Mouse (Mus musculus) heart, embryonic 11.5 days (tissue): ENCODE data around the gene Peak1. TPM values are rescaled to one million over a fixed set of nuclear protein-coding genes. Genes with fewer than 3 reads are reported as not detected.
A peak's percentile ranks its signal among the peaks of the same experiment; 100 is the strongest.

Experiments
- ATAC-seq: fragments of 200-750 bp; cut with Nextera tagmentation; replicated peaks from 2 replicates; pipeline ENCODE4 v1.8.0; 2017; ENCODE audit warnings: moderate library complexity; ENCODE audit not compliant: insufficient number of reproducible peaks, low FRiP score, low TSS enrichment
- H3K27ac ChIP-seq: fragments of 300-500 bp; sonication (generic); 2 replicates; pipeline ENCODE4 v1.5.1; 2014; ENCODE audit warnings: mild to moderate bottlenecking, low read depth, low read length
- H3K27me3 ChIP-seq: fragments of 300-500 bp; sonication (generic); 2 replicates; pipeline ENCODE4 v1.6.1; 2014; ENCODE audit warnings: mild to moderate bottlenecking, low read length, mixed read lengths; ENCODE audit not compliant: control insufficient read depth, insufficient read depth
- H3K36me3 ChIP-seq: fragments of 300-500 bp; sonication (generic); 2 replicates; pipeline ENCODE4 v1.6.1; 2014; ENCODE audit warnings: mild to moderate bottlenecking, low read length, moderate library complexity, mixed read lengths; ENCODE audit not compliant: control insufficient read depth, insufficient read depth
- H3K4me1 ChIP-seq: fragments of 300-500 bp; sonication (generic); 2 replicates; pipeline ENCODE4 v1.6.1; 2014; ENCODE audit warnings: low read length; ENCODE audit not compliant: control insufficient read depth, insufficient read depth
- H3K4me2 ChIP-seq: fragments of 300-500 bp; sonication (generic); 2 replicates; pipeline ENCODE4 v1.6.1; 2014; ENCODE audit warnings: mild to moderate bottlenecking, moderate library complexity
- H3K4me3 ChIP-seq: fragments of 300-500 bp; sonication (generic); 2 replicates; pipeline ENCODE4 v1.5.1; 2014; ENCODE audit warnings: low read depth, low read length
- H3K9ac ChIP-seq: fragments of 300-500 bp; sonication (generic); 2 replicates; pipeline ENCODE4 v1.6.1; 2014; ENCODE audit warnings: mild to moderate bottlenecking, low read depth, low read length, moderate library complexity
- H3K9me3 ChIP-seq: fragments of 300-500 bp; sonication (generic); replicated peaks from 2 replicates; pipeline ENCODE4 v1.6.1; 2016; ENCODE audit warnings: low read length; ENCODE audit not compliant: control insufficient read depth
- WGBS: fragments of 180-500 bp; shearing (Covaris S2); extraction: QIAGEN DNeasy Blood & Tissue Kit; methylation state at CpG from one replicate; pipeline ENCODE4 v1.1.7; 2014; ENCODE audit not compliant: insufficient replicate concordance; 5-methylcytosine and 5-hydroxymethylcytosine counted together
- polyA plus RNA-seq: library from polyadenylated mRNA; unstranded; fragments of >200 nt; fragmentation: Nextera tagmentation; extraction: Ambion mirVana; gene quantifications from 2 replicates; pipeline ENCODE4 v1.2.1, GENCODE M21; 2014

The Peak1 gene
- polyA plus RNA-seq, 1 experiment from 2014 or later: 16.1 TPM

DNA sequence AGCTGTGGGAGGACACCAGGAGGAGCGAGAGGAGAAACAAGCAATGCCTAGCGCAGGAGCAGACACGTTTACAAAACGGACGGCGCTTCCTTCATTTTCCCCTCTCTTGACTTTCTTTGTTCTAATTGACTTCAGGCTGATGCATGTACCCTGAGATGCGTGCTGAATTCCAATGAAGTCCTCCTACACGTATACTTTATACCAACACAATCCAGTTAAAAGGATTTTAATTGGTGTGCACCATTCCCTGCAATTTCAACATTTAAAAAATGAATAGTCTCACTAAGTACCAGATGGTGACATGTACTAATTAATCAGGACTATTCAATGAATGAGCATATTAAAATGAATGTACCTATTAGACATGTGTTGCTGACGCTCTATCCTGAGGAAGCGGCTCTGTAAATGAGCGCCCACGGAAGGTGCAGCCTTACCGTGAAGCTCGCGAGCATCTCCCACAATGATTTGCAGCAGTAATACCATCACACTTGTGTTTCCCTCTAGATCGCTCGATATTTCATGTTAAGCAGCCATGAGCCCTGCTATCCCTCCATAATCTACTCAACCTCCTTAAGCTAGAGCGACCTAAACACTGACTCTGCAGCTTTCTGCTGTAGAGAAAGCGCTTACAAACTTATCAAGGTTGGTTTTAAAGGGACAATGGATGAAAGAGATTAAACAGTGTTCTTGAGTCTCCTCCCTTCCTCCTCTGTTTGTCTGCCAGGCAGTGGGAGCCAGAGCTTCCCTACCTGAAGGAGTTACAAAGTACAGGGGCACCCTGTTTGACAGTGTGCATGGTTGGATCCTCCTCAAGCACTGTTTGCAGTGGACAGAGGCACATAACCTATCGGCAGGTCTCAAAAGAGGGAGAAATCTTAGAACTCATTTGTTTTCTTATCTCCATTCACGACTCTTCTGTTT is 146.3 kb downstream of the Peak1 start:
- Histone ChIP-seq H3K4me1 (peaks cover 3% of the 10 kb centered on the region; the same call in 1 of the 2 replicates), H3K9ac (no peak overlapping the region), H3K27ac (no peak overlapping the region), H3K9me3 (no peaks in the 10 kb centered on the region), H3K36me3 (no peaks in the 10 kb centered on the region), H3K4me3 (no peak overlapping the region), H3K27me3 (no peaks in the 10 kb centered on the region), H3K4me2 (no peak overlapping the region)
- 81% methylated on average over 21 of the region's 21 CpGs for WGBS
- ATAC-seq: no peak

DNA sequence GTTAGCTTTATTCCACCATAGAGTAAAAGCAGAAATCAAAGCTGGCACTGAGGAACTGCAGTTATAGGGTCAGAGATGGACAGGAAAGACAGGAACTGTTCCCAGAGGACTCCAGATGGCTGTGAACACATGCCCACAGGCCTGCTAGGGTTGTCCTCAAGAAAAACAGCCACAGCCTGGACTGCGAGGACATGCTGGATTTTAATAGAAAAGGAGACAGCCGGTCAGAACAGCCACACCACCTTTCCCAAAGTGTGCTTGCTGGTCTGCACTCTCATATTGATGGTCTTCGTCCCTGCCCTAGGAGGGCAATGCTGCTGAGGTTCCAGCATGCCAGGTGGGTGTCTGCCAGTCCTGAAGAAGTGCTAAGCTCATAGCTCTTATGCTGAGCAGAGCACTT is 148.8 kb downstream of the Peak1 start:
- WGBS: 74% methylated on average over 3 of the region's 3 CpGs
- Histone ChIP-seq H3K4me2 (no peak overlapping the region), H3K4me3 (no peak overlapping the region), H3K4me1 (peaks cover 16% of the 10 kb centered on the region), H3K36me3 (no peaks in the 10 kb centered on the region), H3K9me3 (no peaks in the 10 kb centered on the region), H3K27me3 (no peaks in the 10 kb centered on the region), H3K27ac (no peak overlapping the region), H3K9ac (no peak overlapping the region)
- ATAC-seq: no peak

DNA sequence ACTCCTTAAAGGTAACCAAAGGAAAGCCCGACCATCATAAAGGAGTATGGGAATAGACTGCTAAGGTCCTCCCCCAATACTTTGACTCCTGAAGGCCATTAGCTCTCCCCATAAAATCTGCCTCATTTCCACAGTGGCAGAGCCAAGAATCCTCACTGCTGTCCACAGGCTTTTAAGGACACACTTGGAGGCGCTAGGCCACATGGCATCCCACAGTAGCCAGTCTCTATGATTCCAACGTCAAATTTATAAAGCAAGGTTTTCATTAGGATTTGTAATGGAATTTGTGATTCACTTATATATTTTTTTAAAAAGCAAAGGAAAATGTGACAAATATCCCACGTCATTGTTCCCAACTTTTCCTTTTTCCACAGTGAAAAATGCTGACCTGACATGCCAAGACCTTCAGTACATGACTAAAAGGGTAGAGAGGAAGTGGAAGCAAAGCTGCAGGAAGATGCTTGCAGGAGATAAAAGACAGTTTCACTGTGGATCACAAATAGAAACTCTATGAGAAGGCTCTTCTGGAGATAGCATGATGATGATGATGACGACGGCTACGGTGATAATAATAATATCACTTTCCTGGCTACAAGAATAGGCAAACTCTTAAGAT is 151.6 kb downstream of the Peak1 start:
- Histone ChIP-seq H3K27me3 (no peaks in the 10 kb centered on the region), H3K27ac (peak overlapping the region; percentile 50), H3K4me2 (no peak overlapping the region), H3K4me3 (no peak overlapping the region), H3K9me3 (no peaks in the 10 kb centered on the region), H3K9ac (no peak overlapping the region), H3K36me3 (no peaks in the 10 kb centered on the region), H3K4me1 (peaks cover 20% of the 10 kb centered on the region)
- 73% methylated on average over 7 of the region's 7 CpGs for WGBS
- ATAC-seq: no peak

DNA sequence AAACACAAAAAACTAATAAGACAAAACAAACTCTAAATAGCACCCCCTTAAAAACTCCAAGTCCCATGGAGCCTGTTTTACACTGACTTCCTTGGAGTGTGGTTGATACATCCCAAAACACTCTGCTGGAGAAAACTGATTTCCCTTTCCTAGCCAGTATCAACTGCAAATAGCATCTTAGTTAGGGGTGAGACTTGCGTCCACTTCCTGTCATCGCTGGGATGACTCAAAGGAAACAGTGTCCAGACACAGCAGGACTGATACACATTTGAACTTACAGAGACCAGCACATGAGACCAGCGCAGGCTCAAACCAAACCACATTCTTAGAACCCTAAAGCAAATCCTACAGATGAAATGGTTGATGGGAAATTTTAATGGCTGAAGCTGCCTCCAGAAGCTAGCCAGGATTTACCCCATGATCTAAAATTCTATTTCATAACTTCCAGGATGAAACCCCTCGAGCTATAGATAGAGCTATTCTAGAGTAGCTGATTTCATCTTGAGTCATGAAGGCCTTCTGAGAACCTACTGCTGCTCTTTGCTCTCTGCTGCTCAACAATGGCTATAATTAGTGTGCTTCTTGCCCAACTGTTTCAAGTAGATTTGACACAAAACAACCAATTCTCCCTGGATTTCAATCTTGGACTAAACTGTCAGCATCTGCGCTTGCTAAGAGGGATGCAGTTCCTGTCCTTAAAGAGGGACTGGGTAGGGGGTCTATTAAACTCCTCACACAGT is 152.2 kb downstream of the Peak1 start:
- Histone ChIP-seq H3K4me3 (no peak overlapping the region), H3K9me3 (peaks cover under 1% of the 10 kb centered on the region), H3K4me2 (no peak overlapping the region), H3K9ac (no peak overlapping the region), H3K27ac (peak overlapping the region; percentile 50), H3K4me1 (peaks cover 23% of the 10 kb centered on the region), H3K36me3 (no peaks in the 10 kb centered on the region), H3K27me3 (no peaks in the 10 kb centered on the region)
- ATAC-seq: no peak
- WGBS: 45% methylated on average over 5 of the region's 5 CpGs

DNA sequence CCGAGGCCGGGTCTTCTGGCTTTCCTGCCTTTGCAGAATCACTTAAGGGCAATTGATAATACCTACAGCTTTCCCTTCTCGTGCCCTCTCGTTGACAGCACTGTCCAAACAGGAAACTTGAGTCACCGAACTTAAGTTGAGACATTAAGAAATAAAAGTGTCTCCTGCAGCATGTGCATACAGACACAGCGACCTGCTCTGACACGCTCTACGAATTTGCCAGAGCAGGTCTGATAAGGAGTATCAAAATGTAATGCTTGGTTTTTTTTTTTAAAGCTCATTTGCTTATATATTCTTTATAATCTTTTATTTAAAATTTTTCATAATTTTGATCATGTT is 152.9 kb downstream of the Peak1 start:
- no peaks in the 10 kb centered on the region for H3K27me3 ChIP-seq
- H3K4me1 ChIP-seq: peaks cover 25% of the 10 kb centered on the region
- H3K27ac ChIP-seq: no peak overlapping the region
- no peaks in the 10 kb centered on the region for H3K36me3 ChIP-seq
- H3K4me2 ChIP-seq: 0 out of 2 replicates have a peak overlapping the region, but pooled peaks have one; percentile 1
- no peak overlapping the region for H3K4me3 ChIP-seq
- no peak for ATAC-seq
- 26% methylated on average over 8 of the region's 8 CpGs for WGBS
- H3K9ac ChIP-seq: no peak overlapping the region
- peaks cover 6% of the 10 kb centered on the region for H3K9me3 ChIP-seq

DNA sequence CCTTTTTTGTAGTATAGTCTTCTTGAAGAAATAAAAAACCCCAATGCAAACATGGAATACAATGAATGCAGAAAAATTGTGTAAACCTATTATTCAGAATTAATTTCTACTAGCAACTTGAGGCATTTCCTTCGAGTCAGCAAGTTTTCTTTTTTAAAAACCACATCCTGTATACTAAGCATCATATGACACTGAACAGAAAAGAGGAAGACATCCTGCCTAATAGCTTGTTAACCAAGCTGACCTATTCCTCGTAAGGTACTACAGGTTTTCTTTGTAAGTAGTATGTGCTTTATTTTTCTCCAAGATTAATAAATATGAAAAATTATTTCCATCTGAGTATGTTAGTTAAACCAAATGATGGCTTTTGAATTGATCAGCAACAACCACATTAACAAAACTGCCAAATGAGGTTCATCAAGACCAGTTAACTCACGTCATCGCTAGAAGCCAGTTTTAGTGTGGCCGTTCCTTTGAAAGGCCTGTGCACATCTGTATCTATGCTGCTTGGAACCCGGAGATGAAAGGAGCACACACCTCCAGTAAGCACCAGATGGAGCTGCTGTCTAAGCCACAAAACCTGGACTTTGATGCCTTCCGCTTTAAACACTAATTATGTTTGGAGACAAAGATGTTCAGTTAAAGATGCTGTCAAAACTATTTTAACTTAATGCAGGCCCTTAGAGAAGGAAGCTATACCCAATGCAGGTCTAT is 153.4 kb downstream of the Peak1 start:
- peaks cover 6% of the 10 kb centered on the region for H3K9me3 ChIP-seq
- H3K4me1 ChIP-seq: peaks cover 30% of the 10 kb centered on the region
- H3K4me2 ChIP-seq: 0 out of 2 replicates have a peak overlapping the region, but pooled peaks have one; percentile 1
- ATAC-seq: no peak
- 57% methylated on average over 7 of the region's 7 CpGs for WGBS
- no peaks in the 10 kb centered on the region for H3K27me3 ChIP-seq
- H3K27ac ChIP-seq: no peak overlapping the region
- H3K36me3 ChIP-seq: no peaks in the 10 kb centered on the region
- no peak overlapping the region for H3K9ac ChIP-seq
- no peak overlapping the region for H3K4me3 ChIP-seq

DNA sequence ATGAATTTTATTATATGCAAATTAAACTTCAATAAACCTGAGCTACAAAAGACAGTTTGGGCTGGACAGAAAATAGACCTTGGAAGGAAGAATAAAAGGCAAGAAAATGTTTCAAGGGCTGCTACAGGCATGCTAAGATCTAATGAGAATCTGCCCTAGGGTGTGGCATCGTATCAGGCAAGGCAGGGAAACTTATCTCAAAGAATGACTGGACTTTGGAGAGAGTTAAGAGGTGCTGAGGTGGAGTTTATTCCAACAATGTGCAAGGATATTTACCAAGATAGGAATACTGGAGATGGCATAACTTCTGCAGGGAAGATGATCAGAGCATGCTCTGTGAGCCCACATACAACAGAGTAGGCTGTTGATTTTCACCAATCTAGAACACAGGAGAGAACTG is 154.8 kb downstream of the Peak1 start:
- Histone ChIP-seq H3K36me3 (peaks cover 4% of the 10 kb centered on the region; the same call in 1 of the 2 replicates), H3K27ac (no peak overlapping the region), H3K27me3 (no peaks in the 10 kb centered on the region), H3K4me2 (no peak overlapping the region), H3K9ac (no peak overlapping the region), H3K4me3 (no peak overlapping the region), H3K9me3 (peaks cover 6% of the 10 kb centered on the region), H3K4me1 (peaks cover 33% of the 10 kb centered on the region)
- no peak for ATAC-seq
- WGBS: 43% methylated on average over 1 of the region's 1 CpGs

DNA sequence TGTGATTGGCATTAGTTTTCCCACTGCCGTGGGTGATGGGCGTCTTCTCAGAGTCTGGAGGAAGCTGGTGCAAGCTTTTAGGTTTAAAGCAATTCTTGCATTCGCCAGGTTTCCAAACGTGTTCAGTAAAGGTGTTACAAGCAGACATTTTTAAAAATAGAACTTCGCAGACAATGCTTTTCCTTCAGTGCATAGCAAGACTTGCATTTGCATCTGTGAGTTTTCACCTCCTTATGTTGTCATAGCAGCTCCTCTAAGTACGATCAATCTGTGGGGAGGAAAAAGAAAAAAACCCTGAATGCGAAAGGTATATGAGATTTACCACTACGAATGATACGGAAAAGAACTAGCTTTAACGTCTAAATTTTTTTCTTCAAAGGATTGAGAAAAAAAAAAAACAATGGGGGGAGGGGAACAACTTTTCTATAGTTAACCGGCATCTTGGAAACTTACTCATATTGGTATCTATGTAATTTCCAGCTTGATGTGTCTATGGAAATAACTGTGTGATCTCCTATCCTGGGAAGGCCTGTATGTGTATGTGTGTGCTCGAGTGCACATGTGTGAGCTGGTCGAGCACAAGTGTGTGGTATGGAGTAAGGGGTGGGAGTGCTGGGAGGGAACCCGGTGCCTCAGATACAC is 157.3 kb downstream of the Peak1 start:
- H3K36me3 ChIP-seq: peaks cover 4% of the 10 kb centered on the region; the same call in 1 of the 2 replicates
- no peaks in the 10 kb centered on the region for H3K27me3 ChIP-seq
- peaks cover 26% of the 10 kb centered on the region for H3K4me1 ChIP-seq
- H3K9ac ChIP-seq: no peak overlapping the region
- no peak overlapping the region for H3K4me3 ChIP-seq
- H3K9me3 ChIP-seq: peaks cover 6% of the 10 kb centered on the region
- ATAC-seq: no peak
- no peak overlapping the region for H3K27ac ChIP-seq
- no peak overlapping the region for H3K4me2 ChIP-seq
- 78% methylated on average over 14 of the region's 14 CpGs for WGBS
